Comparison of ENCODE assay signal across 15 mouse cellular contexts in genomic region chr10:128503532-128503931, GRCm38 (mm10).
"Had no signal": no experiment of that assay in that cellular context is flagged by ENCODE, and none has a peak within 500 bp of the region (broad histone marks: within the 10 kb centered on the region; RNA-seq: fewer than 3 reads in every experiment).

No protein-coding gene starts in this region.

- H3K27ac ChIP-seq: intestine, embryonic 15.5 days had no signal

- H3K9ac ChIP-seq: intestine, embryonic 15.5 days had no signal

- H3K9me3 ChIP-seq: intestine, embryonic 15.5 days; liver, embryonic 12.5 days had no signal

- DNase-seq: kidney, adult 18-20 months; kidney, postnatal 10 days; kidney, postnatal 4 days; lung, adult 2 months; lung, postnatal 36 days; right cerebral cortex, adult 18-20 months; right cerebral cortex, postnatal 25 days; thymus, adult 2 months; thymus, postnatal 25 days had no signal

- H3K36me3 ChIP-seq: intestine, embryonic 15.5 days had no signal

- H3K27me3 ChIP-seq: intestine, embryonic 15.5 days; liver, embryonic 12.5 days had no signal

- H3K4me2 ChIP-seq: intestine, embryonic 15.5 days; midbrain, embryonic 11.5 days had no signal

- ATAC-seq: intestine, embryonic 15.5 days; liver, embryonic 12.5 days; lung, postnatal 0 days; midbrain, embryonic 16.5 days had no signal

- H3K4me3 ChIP-seq: intestine, embryonic 15.5 days; layer of hippocampus, adult 2 months; liver, embryonic 12.5 days had no signal
